Mouse (Mus musculus) CH12.LX (cell line): ENCODE data around the gene Ptprcap. TPM values are rescaled to one million over a fixed set of nuclear protein-coding genes. Genes with fewer than 3 reads are reported as not detected.

Experiments used
- DNase-seq: peaks from one replicate; pipeline ENCODE4 v3.0.0-alpha.2; 2013; ENCODE audit errors: extremely low read depth
- H3K27ac ChIP-seq: 2 replicates; pipeline ENCODE4 v1.5.1; 2012; ENCODE audit warnings: low read depth, mild to moderate bottlenecking, control low read depth, moderate library complexity; ENCODE audit not compliant: insufficient read depth
- H3K27me3 ChIP-seq: replicated peaks from 2 replicates; pipeline ENCODE3; 2012; ENCODE audit warnings: inconsistent platforms
- H3K36me3 ChIP-seq, 2 experiments: replicated peaks in 1 of 2; 2 replicates each; pipeline versions ENCODE3 to v1.6.1; 2012; ENCODE audit warnings: inconsistent platforms in 1 of 2, low read length in 1 of 2, mild to moderate bottlenecking in 1 of 2, mixed read lengths in 1 of 2, moderate library complexity in 1 of 2; ENCODE audit not compliant: control insufficient read depth in 1 of 2, insufficient read depth in 1 of 2
- H3K4me1 ChIP-seq, 2 experiments: 2 replicates each; pipeline ENCODE4 v1.6.1; 2012; ENCODE audit warnings: inconsistent platforms in 1 of 2, moderate library complexity in 1 of 2; ENCODE audit not compliant: insufficient read depth in 2 of 2, control insufficient read depth in 1 of 2
- H3K4me2 ChIP-seq: 2 replicates; pipeline ENCODE4 v1.6.1; 2012; ENCODE audit warnings: low read depth, mild to moderate bottlenecking, control low read depth; ENCODE audit not compliant: poor library complexity, insufficient read depth, severe bottlenecking
- H3K4me3 ChIP-seq, 3 experiments: fragments of 150-350 bp in 1 of 3; sonication (generic) in 1 of 3; replicated peaks in 1 of 3; 2 replicates each; pipeline versions ENCODE3 to v1.5.1; 2011 to 2012; ENCODE audit warnings: low read depth in 2 of 3, low read length in 2 of 3, mild to moderate bottlenecking in 2 of 3, moderate library complexity in 2 of 3, control low read depth in 1 of 3, improper control_type of control experiment in 1 of 3, inconsistent platforms in 1 of 3, mixed read lengths in 1 of 3; ENCODE audit not compliant: poor library complexity in 1 of 3
- H3K79me2 ChIP-seq: replicated peaks from 2 replicates; pipeline ENCODE4 v1.6.1; 2012; ENCODE audit warnings: mild to moderate bottlenecking, moderate library complexity; ENCODE audit not compliant: control insufficient read depth, poor library complexity, insufficient read depth, severe bottlenecking; ENCODE audit errors: extremely low read depth
- H3K9ac ChIP-seq: 2 replicates; pipeline ENCODE4 v1.6.1; 2012; ENCODE audit warnings: low read depth, mild to moderate bottlenecking, control low read depth, moderate library complexity; ENCODE audit not compliant: insufficient read depth
- H3K9me3 ChIP-seq: replicated peaks from 2 replicates; pipeline ENCODE3; 2012; ENCODE audit warnings: low read length, inconsistent platforms, mixed read lengths
- BHLHE40 ChIP-seq: IDR thresholded peaks from 2 replicates; pipeline ENCODE4 v1.6.1; 2011; ENCODE audit warnings: mild to moderate bottlenecking, low read depth, low read length, improper control_type of control experiment
- CHD1 ChIP-seq: IDR thresholded peaks from 2 replicates; pipeline ENCODE4 v1.6.1; 2012; ENCODE audit warnings: low read depth, low read length, improper control_type of control experiment, inconsistent platforms
- CTCF ChIP-seq, 2 experiments: IDR thresholded peaks in 1 of 2; conservative IDR thresholded peaks in 1 of 2; 2 replicates each; pipeline ENCODE4 v1.5.1; 2011 to 2012; ENCODE audit warnings: low read depth in 2 of 2, low read length in 2 of 2, improper control_type of control experiment in 1 of 2, inconsistent platforms in 1 of 2, mild to moderate bottlenecking in 1 of 2, moderate library complexity in 1 of 2
- E2F4 ChIP-seq: IDR thresholded peaks from 2 replicates; pipeline ENCODE4 v1.6.1; 2011; ENCODE audit warnings: low read depth, low read length, improper control_type of control experiment; ENCODE audit not compliant: insufficient replicate concordance
- ELF1 ChIP-seq: IDR thresholded peaks from 2 replicates; pipeline ENCODE4 v1.6.1; 2014; ENCODE audit warnings: low read depth, mild to moderate bottlenecking, inconsistent platforms, low read length, improper control_type of control experiment
- EP300 ChIP-seq: IDR thresholded peaks from 2 replicates; pipeline ENCODE4 v1.6.1; 2011; ENCODE audit warnings: low read length, improper control_type of control experiment
- HCFC1 ChIP-seq: IDR thresholded peaks from 2 replicates; pipeline ENCODE4 v1.6.1; 2012; ENCODE audit warnings: low read depth, mild to moderate bottlenecking, inconsistent platforms, low read length, improper control_type of control experiment
- IRF4 ChIP-seq: IDR thresholded peaks from 2 replicates; pipeline ENCODE4 v1.6.1; 2014; ENCODE audit warnings: low read depth, mild to moderate bottlenecking, inconsistent platforms, low read length, improper control_type of control experiment
- JUN ChIP-seq: IDR thresholded peaks from 2 replicates; pipeline ENCODE4 v1.6.1; 2011; ENCODE audit warnings: low read depth, mild to moderate bottlenecking, low read length, improper control_type of control experiment, moderate library complexity; ENCODE audit not compliant: insufficient read depth
- KAT2A ChIP-seq: IDR thresholded peaks from 2 replicates; pipeline ENCODE4 v1.6.1; 2012; ENCODE audit warnings: low read length, improper control_type of control experiment, inconsistent platforms; ENCODE audit not compliant: insufficient replicate concordance
- MAX ChIP-seq: IDR thresholded peaks from 2 replicates; pipeline ENCODE4 v1.6.1; 2011; ENCODE audit warnings: low read length, improper control_type of control experiment
- MAZ ChIP-seq: IDR thresholded peaks from 2 replicates; pipeline ENCODE4 v1.6.1; 2012; ENCODE audit warnings: low read depth, mild to moderate bottlenecking, inconsistent platforms, low read length, improper control_type of control experiment, moderate library complexity
- MXI1 ChIP-seq: IDR thresholded peaks from 2 replicates; pipeline ENCODE4 v1.6.1; 2011; ENCODE audit warnings: mild to moderate bottlenecking, low read depth, low read length, improper control_type of control experiment
- POLR2A ChIP-seq: IDR thresholded peaks from 2 replicates; pipeline ENCODE4 v1.6.1; 2011; ENCODE audit warnings: low read depth, mild to moderate bottlenecking, improper control_type of control experiment, low read length
- POLR2AphosphoS2 ChIP-seq: IDR thresholded peaks from 2 replicates; pipeline ENCODE4 v1.6.1; 2011; ENCODE audit warnings: low read depth, low read length, improper control_type of control experiment
- RCOR1 ChIP-seq: conservative IDR thresholded peaks from 2 replicates; pipeline ENCODE4 v1.6.1; 2012; ENCODE audit warnings: low read depth, mild to moderate bottlenecking, inconsistent platforms, low read length, improper control_type of control experiment
- SIN3A ChIP-seq: IDR thresholded peaks from 2 replicates; pipeline ENCODE4 v1.6.1; 2012; ENCODE audit warnings: low read length, improper control_type of control experiment, inconsistent platforms
- TCF12 ChIP-seq: IDR thresholded peaks from 2 replicates; pipeline ENCODE4 v1.6.1; 2014; ENCODE audit warnings: low read depth, mild to moderate bottlenecking, inconsistent platforms, low read length, improper control_type of control experiment
- UBTF ChIP-seq: IDR thresholded peaks from 2 replicates; pipeline ENCODE4 v1.6.1; 2012; ENCODE audit warnings: low read depth, mild to moderate bottlenecking, inconsistent platforms, low read length, improper control_type of control experiment, moderate library complexity
- ZKSCAN1 ChIP-seq: IDR thresholded peaks from 2 replicates; pipeline ENCODE4 v1.6.1; 2012; ENCODE audit warnings: low read depth, inconsistent platforms, low read length, improper control_type of control experiment, borderline replicate concordance
- dilution Hi-C: fragments of 300-500 bp; cut with MboI; formaldehyde crosslinking; loops from 2 replicates; pipeline ENCODE4 v1.14.3; 2020; ENCODE audit warnings: low sequenced_read_pairs; ENCODE audit not compliant: extremely low pct_unique_long_range_greater_than_20kb, extremely low pct_ligation_motif_present
- in situ Hi-C: fragments of 300-500 bp; cut with MboI; formaldehyde crosslinking; loops from 3 replicates; pipeline ENCODE4 v1.14.3; 2019; ENCODE audit warnings: low sequenced_read_pairs, low pct_ligation_motif_present, low pct_unique_long_range_greater_than_20kb, mixed read lengths
- polyA plus RNA-seq: library from polyadenylated mRNA; unstranded; fragments of >175 nt; gene quantifications from 2 replicates; pipeline ENCODE4 v1.2.1, GENCODE M21; 2012; ENCODE audit warnings: low read depth; ENCODE audit not compliant: insufficient read length
- total RNA-seq, 2 experiments: library from RNA; depleted of rRNA; stranded (reverse); fragments of 300-350 nt in 1 of 2; fragments of >200 nt in 1 of 2; gene quantifications; 2 replicates each; pipeline ENCODE4 v1.2.3; 2012 to 2014

Ptprcap gene
- total and polyA plus RNA-seq, 3 experiments: 343 to 447 (median 438) TPM

DNA sequence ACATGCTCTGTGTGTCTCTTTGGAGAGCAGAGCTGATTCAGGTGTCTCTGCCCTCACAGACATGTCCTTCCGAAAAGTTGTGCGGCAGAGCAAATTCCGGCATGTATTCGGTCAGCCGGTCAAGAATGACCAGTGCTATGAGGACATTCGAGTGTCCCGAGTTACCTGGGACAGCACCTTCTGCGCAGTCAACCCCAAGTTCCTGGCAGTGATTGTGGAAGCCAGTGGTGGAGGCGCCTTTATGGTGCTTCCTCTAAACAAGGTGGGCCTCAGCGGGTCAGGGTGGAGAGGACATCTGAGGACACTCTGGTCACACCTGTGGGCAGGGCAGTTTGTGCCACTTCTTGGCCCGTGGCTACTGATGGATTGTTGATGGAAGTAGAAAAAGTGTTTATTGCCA lies 4.1 kb upstream of the Ptprcap start:
- in situ Hi-C loops: no loop called here
- Histone ChIP-seq H3K9me3 (peaks cover 5% of the 10 kb centered on the region), H3K79me2 (peaks cover 15% of the 10 kb centered on the region), H3K27me3 (no peaks in the 10 kb centered on the region), H3K4me2 (peak overlapping the region; percentile 93), H3K27ac (peak overlapping the region; percentile 84), H3K9ac (peak overlapping the region; percentile 96), H3K4me3 (peak overlapping the region; percentile 52 to 92 (median 77)), H3K4me1 (peaks cover 43 to 75% of the 10 kb centered on the region in 2 experiments), H3K36me3 (peaks cover 30 to 47% of the 10 kb centered on the region in 2 experiments)
- dilution Hi-C loops: no loop called here
- no peak for DNase-seq
- TF ChIP-seq KAT2A (no peak), ELF1 (0 out of 2 replicates have a peak, but pooled peaks have one; percentile 7), TCF12 (no peak), RCOR1 (no peak), BHLHE40 (no peak), MAX (no peak), POLR2AphosphoS2 (0 out of 2 replicates have a peak, but pooled peaks have one; percentile 20), IRF4 (no peak), HCFC1 (no peak), SIN3A (peak; percentile 33; the same call in 1 of the 2 replicates), MXI1 (peak; percentile 44; the same call in 1 of the 2 replicates), ZKSCAN1 (no peak), POLR2A (no peak), EP300 (no peak), MAZ (no peak), CTCF (conservative IDR thresholded peaks at IDR 0.05 in 1 of 2, IDR thresholded peaks at IDR 0.05 in 1 of 2; ENCODE audit: low read depth in 2 of 2, low read length in 2 of 2) (no peak)
- TF ChIP-seq, all 38 proteins: peak for 4

DNA sequence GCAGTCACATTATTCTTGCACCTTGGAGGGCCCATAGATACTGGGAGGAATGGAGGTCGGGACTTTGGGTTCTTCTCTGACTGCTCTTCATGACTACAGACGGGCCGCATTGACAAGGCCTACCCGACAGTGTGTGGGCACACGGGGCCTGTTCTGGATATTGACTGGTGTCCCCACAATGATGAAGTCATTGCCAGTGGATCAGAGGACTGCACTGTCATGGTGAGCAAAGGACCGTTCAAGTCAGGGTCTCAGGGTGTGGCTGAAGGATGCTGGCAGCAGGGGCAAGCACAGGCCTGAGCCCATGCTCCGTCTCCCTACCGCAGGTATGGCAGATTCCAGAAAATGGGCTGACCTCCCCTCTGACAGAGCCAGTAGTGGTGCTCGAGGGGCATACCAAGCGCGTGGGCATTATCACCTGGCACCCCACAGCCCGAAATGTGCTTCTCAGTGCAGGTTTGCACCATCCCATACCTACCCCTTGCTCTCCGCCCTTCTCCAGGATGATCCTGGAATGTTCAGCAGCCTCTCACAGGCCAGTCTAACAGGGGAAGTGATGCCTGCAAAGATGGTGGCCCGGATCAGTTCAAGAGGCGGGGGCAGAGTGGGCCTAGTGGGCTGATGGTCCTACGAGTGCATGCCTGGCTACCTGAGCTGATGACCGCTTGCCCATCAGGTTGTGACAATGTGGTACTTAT lies 3.5 kb upstream of the Ptprcap start:
- H3K9ac ChIP-seq: peak overlapping the region; percentile 96
- dilution Hi-C loops (no loop called here), in situ Hi-C loops (no loop called here)
- H3K79me2 ChIP-seq: peaks cover 18% of the 10 kb centered on the region
- peak overlapping the region; percentile 84 for H3K27ac ChIP-seq
- peaks cover 5% of the 10 kb centered on the region for H3K9me3 ChIP-seq
- no peak for DNase-seq
- peak overlapping the region; percentile 93 for H3K4me2 ChIP-seq
- 0 out of 2 replicates have a peak, but pooled peaks have one; percentile 16 for TF ChIP-seq MAZ
- peak; percentile 50; the same call in 1 of the 2 replicates for TF ChIP-seq SIN3A
- 0 out of 2 replicates have a peak, but pooled peaks have one; percentile 26 for TF ChIP-seq CHD1
- TF ChIP-seq JUN: no peak
- no peak for TF ChIP-seq BHLHE40
- TF ChIP-seq UBTF: no peak; the same call in 1 of the 2 replicates
- TF ChIP-seq MXI1: 0 out of 2 replicates have a peak, but pooled peaks have one; percentile 39
- no peak for TF ChIP-seq E2F4
- H3K27me3 ChIP-seq: no peaks in the 10 kb centered on the region
- peaks cover 37 to 70% of the 10 kb centered on the region in 2 experiments for H3K4me1 ChIP-seq
- H3K36me3 ChIP-seq: peaks cover 30 to 47% of the 10 kb centered on the region in 2 experiments
- peak overlapping the region; percentile 52 to 92 (median 77) for H3K4me3 ChIP-seq
